Mouse (Mus musculus): ENCODE data around the gene Adamts8. TPM values are rescaled to one million over a fixed set of nuclear protein-coding genes. Genes with fewer than 3 reads are reported as not detected.

Gene Adamts8
- total RNA-seq, 1 experiment from 2014 or later: not detected

- peak; percentile 44 to 54; a peak in 2 of 4 replicates for ATAC-seq (replicated peaks in 1 of 2; ENCODE audit: insufficient read depth in 1 of 2, low FRiP score in 2 of 2, low TSS enrichment in 1 of 2, low read depth in 1 of 2, poor library complexity in 2 of 2, severe bottlenecking in 2 of 2)
Measured at GRCm38 (mm10) chr9:30953287-30953686, 10.9 kb downstream of the Adamts8 start.

GRCm38 (mm10) chr9:30955246-30955645, 12.9 kb downstream of the Adamts8 start:
- no peak for ATAC-seq (replicated peaks in 1 of 2; ENCODE audit: insufficient read depth in 1 of 2, low FRiP score in 2 of 2, low TSS enrichment in 1 of 2, low read depth in 1 of 2, poor library complexity in 2 of 2, severe bottlenecking in 2 of 2)

- ATAC-seq (replicated peaks in 1 of 2; ENCODE audit: insufficient read depth in 1 of 2, low FRiP score in 2 of 2, low TSS enrichment in 1 of 2, low read depth in 1 of 2, poor library complexity in 2 of 2, severe bottlenecking in 2 of 2): no peak
Measured at GRCm38 (mm10) chr9:30963780-30964179, 21.4 kb downstream of the Adamts8 start.

- 0 out of 4 replicates have a peak, but pooled peaks of 1 of the 2 experiments have one; percentile 22 for ATAC-seq (replicated peaks in 1 of 2; ENCODE audit: insufficient read depth in 1 of 2, low FRiP score in 2 of 2, low TSS enrichment in 1 of 2, low read depth in 1 of 2, poor library complexity in 2 of 2, severe bottlenecking in 2 of 2)
Measured at GRCm38 (mm10) chr9:30964685-30965084, 22.3 kb downstream of the Adamts8 start.

GRCm38 (mm10) chr9:30966881-30967280, 24.5 kb downstream of the Adamts8 start:
- no peak for ATAC-seq (replicated peaks in 1 of 2; ENCODE audit: insufficient read depth in 1 of 2, low FRiP score in 2 of 2, low TSS enrichment in 1 of 2, low read depth in 1 of 2, poor library complexity in 2 of 2, severe bottlenecking in 2 of 2)

- ATAC-seq (replicated peaks in 1 of 2; ENCODE audit: insufficient read depth in 1 of 2, low FRiP score in 2 of 2, low TSS enrichment in 1 of 2, low read depth in 1 of 2, poor library complexity in 2 of 2, severe bottlenecking in 2 of 2): no peak
Measured at GRCm38 (mm10) chr9:30968130-30968529, 25.8 kb downstream of the Adamts8 start.

- ATAC-seq (replicated peaks in 1 of 2; ENCODE audit: insufficient read depth in 1 of 2, low FRiP score in 2 of 2, low TSS enrichment in 1 of 2, low read depth in 1 of 2, poor library complexity in 2 of 2, severe bottlenecking in 2 of 2): no peak
Measured at GRCm38 (mm10) chr9:30970001-30970400, 27.6 kb downstream of the Adamts8 start.

GRCm38 (mm10) chr9:30971967-30972366, 29.6 kb downstream of the Adamts8 start:
- no peak for ATAC-seq (replicated peaks in 1 of 2; ENCODE audit: insufficient read depth in 1 of 2, low FRiP score in 2 of 2, low TSS enrichment in 1 of 2, low read depth in 1 of 2, poor library complexity in 2 of 2, severe bottlenecking in 2 of 2)

GRCm38 (mm10) chr9:30976339-30977023, 34.1 kb downstream of the Adamts8 start:
- ATAC-seq (replicated peaks in 1 of 2; ENCODE audit: insufficient read depth in 1 of 2, low FRiP score in 2 of 2, low TSS enrichment in 1 of 2, low read depth in 1 of 2, poor library complexity in 2 of 2, severe bottlenecking in 2 of 2): no peak

GRCm38 (mm10) chr9:30980467-30980866, 38.1 kb downstream of the Adamts8 start:
- ATAC-seq (replicated peaks in 1 of 2; ENCODE audit: insufficient read depth in 1 of 2, low FRiP score in 2 of 2, low TSS enrichment in 1 of 2, low read depth in 1 of 2, poor library complexity in 2 of 2, severe bottlenecking in 2 of 2): no peak

- peak; percentile 32 to 51; a peak in 2 of 4 replicates for ATAC-seq (replicated peaks in 1 of 2; ENCODE audit: insufficient read depth in 1 of 2, low FRiP score in 2 of 2, low TSS enrichment in 1 of 2, low read depth in 1 of 2, poor library complexity in 2 of 2, severe bottlenecking in 2 of 2)
Measured at GRCm38 (mm10) chr9:30985782-30986181, 43.4 kb downstream of the Adamts8 start.

- no peak for ATAC-seq (replicated peaks in 1 of 2; ENCODE audit: insufficient read depth in 1 of 2, low FRiP score in 2 of 2, low TSS enrichment in 1 of 2, low read depth in 1 of 2, poor library complexity in 2 of 2, severe bottlenecking in 2 of 2)
Measured at GRCm38 (mm10) chr9:30993106-30993505, 50.7 kb downstream of the Adamts8 start.

- ATAC-seq (replicated peaks in 1 of 2; ENCODE audit: insufficient read depth in 1 of 2, low FRiP score in 2 of 2, low TSS enrichment in 1 of 2, low read depth in 1 of 2, poor library complexity in 2 of 2, severe bottlenecking in 2 of 2): no peak
Measured at GRCm38 (mm10) chr9:30996590-30997562, 54.5 kb downstream of the Adamts8 start.

- no peak for ATAC-seq (replicated peaks in 1 of 2; ENCODE audit: insufficient read depth in 1 of 2, low FRiP score in 2 of 2, low TSS enrichment in 1 of 2, low read depth in 1 of 2, poor library complexity in 2 of 2, severe bottlenecking in 2 of 2)
Measured at GRCm38 (mm10) chr9:31000641-31001040, 58.3 kb downstream of the Adamts8 start.

GRCm38 (mm10) chr9:31002528-31002927, 60.2 kb downstream of the Adamts8 start:
- no peak for ATAC-seq (replicated peaks in 1 of 2; ENCODE audit: insufficient read depth in 1 of 2, low FRiP score in 2 of 2, low TSS enrichment in 1 of 2, low read depth in 1 of 2, poor library complexity in 2 of 2, severe bottlenecking in 2 of 2)

- no peak for ATAC-seq (replicated peaks in 1 of 2; ENCODE audit: insufficient read depth in 1 of 2, low FRiP score in 2 of 2, low TSS enrichment in 1 of 2, low read depth in 1 of 2, poor library complexity in 2 of 2, severe bottlenecking in 2 of 2)
Measured at GRCm38 (mm10) chr9:31009334-31009733, 67.0 kb downstream of the Adamts8 start.

- no peak for ATAC-seq (replicated peaks in 1 of 2; ENCODE audit: insufficient read depth in 1 of 2, low FRiP score in 2 of 2, low TSS enrichment in 1 of 2, low read depth in 1 of 2, poor library complexity in 2 of 2, severe bottlenecking in 2 of 2)
Measured at GRCm38 (mm10) chr9:31010040-31010439, 67.7 kb downstream of the Adamts8 start.

- no peak for ATAC-seq (replicated peaks in 1 of 2; ENCODE audit: insufficient read depth in 1 of 2, low FRiP score in 2 of 2, low TSS enrichment in 1 of 2, low read depth in 1 of 2, poor library complexity in 2 of 2, severe bottlenecking in 2 of 2)
Measured at GRCm38 (mm10) chr9:31010749-31011148, 68.4 kb downstream of the Adamts8 start.
